Mouse (Mus musculus) hindbrain, embryonic 12.5 days (tissue): ENCODE measurements around the gene Cers2. TPM values are rescaled to one million over a fixed set of nuclear protein-coding genes. Genes with fewer than 3 reads are reported as not detected.

Source experiments
- ATAC-seq: fragments of 200-750 bp; cut with Nextera tagmentation; 2 replicates; pipeline ENCODE4 v1.8.0; 2017; ENCODE audit warnings: moderate TSS enrichment; ENCODE audit not compliant: low FRiP score
- H3K27ac ChIP-seq: fragments of 300-500 bp; sonication (generic); 2 replicates; pipeline ENCODE4 v1.5.1; 2016; ENCODE audit warnings: mild to moderate bottlenecking
- H3K27me3 ChIP-seq: fragments of 300-500 bp; sonication (generic); 2 replicates; pipeline ENCODE4 v1.6.1; 2016; ENCODE audit warnings: mild to moderate bottlenecking
- H3K36me3 ChIP-seq: fragments of 300-500 bp; sonication (generic); 2 replicates; pipeline ENCODE4 v1.6.1; 2016; ENCODE audit warnings: mild to moderate bottlenecking
- H3K4me1 ChIP-seq: fragments of 300-500 bp; sonication (generic); 2 replicates; pipeline ENCODE4 v1.6.1; 2016
- H3K4me2 ChIP-seq: fragments of 300-500 bp; sonication (generic); replicated peaks from 2 replicates; pipeline ENCODE4 v1.6.1; 2016; ENCODE audit warnings: mild to moderate bottlenecking
- H3K4me3 ChIP-seq: fragments of 300-500 bp; sonication (generic); 2 replicates; pipeline ENCODE4 v1.5.1; 2016; ENCODE audit warnings: mild to moderate bottlenecking
- H3K9ac ChIP-seq: fragments of 300-500 bp; sonication (generic); 2 replicates; pipeline ENCODE4 v1.6.1; 2016; ENCODE audit warnings: mild to moderate bottlenecking, moderate library complexity
- H3K9me3 ChIP-seq: fragments of 300-500 bp; sonication (generic); replicated peaks from 2 replicates; pipeline ENCODE4 v1.6.1; 2016; ENCODE audit warnings: mild to moderate bottlenecking
- polyA plus RNA-seq: library from polyadenylated mRNA; unstranded; fragments of >200 nt; fragmentation: Nextera tagmentation; extraction: Ambion mirVana; gene quantifications from 2 replicates; pipeline ENCODE4 v1.2.1, GENCODE M21; 2016

Gene Cers2
- polyA plus RNA-seq, 1 experiment from 2014 or later: 115 TPM

DNA sequence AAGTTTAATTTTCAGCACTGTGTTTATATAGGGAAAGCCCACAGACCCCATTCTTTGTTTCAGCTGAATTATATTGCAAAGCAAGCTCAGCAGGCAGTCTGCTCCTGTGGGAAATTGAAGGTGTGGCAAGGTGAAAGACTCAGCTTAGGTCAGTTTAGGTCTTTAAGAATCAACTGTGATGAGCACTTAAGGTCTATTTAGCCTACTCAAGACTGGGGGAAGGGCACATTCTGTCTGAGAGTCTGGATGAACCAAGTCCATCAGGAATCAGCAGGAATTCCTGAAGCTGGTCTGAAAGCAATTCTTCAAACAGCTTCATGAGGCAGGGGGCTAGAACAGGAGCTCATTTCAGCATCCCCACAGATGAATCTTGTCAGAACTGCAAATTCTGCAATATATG lies 55.5 kb downstream of the Cers2 start:
- no peak overlapping the region for H3K27ac ChIP-seq
- H3K4me1 ChIP-seq: no peaks in the 10 kb centered on the region
- H3K4me3 ChIP-seq: no peak overlapping the region
- no peak overlapping the region for H3K9ac ChIP-seq
- H3K36me3 ChIP-seq: no peaks in the 10 kb centered on the region
- no peaks in the 10 kb centered on the region for H3K9me3 ChIP-seq
- H3K27me3 ChIP-seq: no peaks in the 10 kb centered on the region
- no peak overlapping the region for H3K4me2 ChIP-seq
- ATAC-seq: no peak

Other genes with a start within 250 kb of the Cers2 start
- 20.4 and 21.5 TPM in 2 replicates for gene Pip5k1a, start 207.9 kb upstream of the Cers2 start, polyA plus RNA-seq
- 218 and 219 TPM in 2 replicates for gene Vps72, start 203.8 kb upstream of the Cers2 start, polyA plus RNA-seq
- 0.81 and 0.99 TPM in 2 replicates for gene Tmod4, start 190.3 kb upstream of the Cers2 start, polyA plus RNA-seq
- 89.4 and 94.1 TPM in 2 replicates for gene Scnm1, start 180.8 kb upstream of the Cers2 start, polyA plus RNA-seq
- gene Lysmd1, start 180.7 kb upstream of the Cers2 start, polyA plus RNA-seq: 22.6 and 23.9 TPM in 2 replicates
- 2.1 and 2.6 TPM in 2 replicates for gene Tnfaip8l2, start 172.4 kb upstream of the Cers2 start, polyA plus RNA-seq
- 59.5 and 68.7 TPM in 2 replicates for gene Sema6c, start 154.3 kb upstream of the Cers2 start, polyA plus RNA-seq
- gene Gabpb2, start 96.9 kb upstream of the Cers2 start, polyA plus RNA-seq: 10.1 and 10.8 TPM in 2 replicates
- gene Cdc42se1, start 86.1 kb upstream of the Cers2 start, polyA plus RNA-seq: 91.7 and 95.8 TPM in 2 replicates
- 116 and 124 TPM in 2 replicates for gene Mllt11, start 82.6 kb upstream of the Cers2 start, polyA plus RNA-seq
- 0.25 and 0.42 TPM in 2 replicates for gene Gm128, start 73.2 kb upstream of the Cers2 start, polyA plus RNA-seq
- 1.0 and 1.1 TPM in 2 replicates for gene Bnipl, start 63.6 kb upstream of the Cers2 start, polyA plus RNA-seq
- 45.7 and 51.1 TPM in 2 replicates for gene Mindy1, start 33.4 kb upstream of the Cers2 start, polyA plus RNA-seq
- gene Prune1, start 32.7 kb upstream of the Cers2 start, polyA plus RNA-seq: 37.0 and 37.9 TPM in 2 replicates
- gene Anxa9, start 7.6 kb upstream of the Cers2 start, polyA plus RNA-seq: 0.87 and 1.1 TPM in 2 replicates
- 56.3 and 62.9 TPM in 2 replicates for gene Setdb1, start 42.4 kb downstream of the Cers2 start, polyA plus RNA-seq
- not detected in 2 replicates for gene 4930558C23Rik, start 88.0 kb downstream of the Cers2 start, polyA plus RNA-seq
- 34.3 and 37.7 TPM in 2 replicates for gene Arnt, start 119.6 kb downstream of the Cers2 start, polyA plus RNA-seq
- 18.3 and 20.2 TPM in 2 replicates for gene Ctsk, start 184.5 kb downstream of the Cers2 start, polyA plus RNA-seq
- gene Ctss, start 212.0 kb downstream of the Cers2 start, polyA plus RNA-seq: 9.3 and 12.0 TPM in 2 replicates
- gene Hormad1, start 244.9 kb downstream of the Cers2 start, polyA plus RNA-seq: not detected in 2 replicates